Mouse (Mus musculus) forebrain, embryonic 12.5 days (tissue): Measurements from ENCODE around the gene Ttc33. TPM values are rescaled to one million over a fixed set of nuclear protein-coding genes. Genes with fewer than 3 reads are reported as not detected.

Source experiments
- ATAC-seq: fragments of 200-750 bp; cut with Nextera tagmentation; 2 replicates; pipeline ENCODE4 v1.8.0; 2017; ENCODE audit warnings: moderate TSS enrichment; ENCODE audit not compliant: low FRiP score
- H3K27ac ChIP-seq: fragments of 300-500 bp; sonication (generic); 2 replicates; pipeline ENCODE4 v1.5.1; 2016; ENCODE audit warnings: mild to moderate bottlenecking
- H3K27me3 ChIP-seq: fragments of 300-500 bp; sonication (generic); 2 replicates; pipeline ENCODE4 v1.6.1; 2016; ENCODE audit warnings: mild to moderate bottlenecking
- H3K36me3 ChIP-seq: fragments of 300-500 bp; sonication (generic); replicated peaks from 2 replicates; pipeline ENCODE4 v1.6.1; 2016; ENCODE audit warnings: mild to moderate bottlenecking
- H3K4me1 ChIP-seq: fragments of 300-500 bp; sonication (generic); 2 replicates; pipeline ENCODE4 v1.6.1; 2016
- H3K4me2 ChIP-seq: fragments of 300-500 bp; sonication (generic); 2 replicates; pipeline ENCODE4 v1.6.1; 2016; ENCODE audit warnings: mild to moderate bottlenecking, moderate library complexity
- H3K4me3 ChIP-seq: fragments of 300-500 bp; sonication (generic); replicated peaks from 2 replicates; pipeline ENCODE4 v1.5.1; 2016; ENCODE audit warnings: mild to moderate bottlenecking
- H3K9ac ChIP-seq: fragments of 300-500 bp; sonication (generic); 2 replicates; pipeline ENCODE4 v1.6.1; 2016; ENCODE audit warnings: mild to moderate bottlenecking
- H3K9me3 ChIP-seq: fragments of 300-500 bp; sonication (generic); 2 replicates; pipeline ENCODE4 v1.6.1; 2016
- WGBS: fragments of 180-500 bp; shearing (Covaris S2); methylation state at CpG from one replicate; pipeline ENCODE4 v1.1.7; 2016; 5-methylcytosine and 5-hydroxymethylcytosine counted together
- polyA plus RNA-seq: library from polyadenylated mRNA; unstranded; fragments of >200 nt; fragmentation: Nextera tagmentation; extraction: Ambion mirVana; gene quantifications from 2 replicates; pipeline ENCODE4 v1.2.1, GENCODE M21; 2016

Gene Ttc33
- polyA plus RNA-seq, 1 experiment from 2014 or later: 42.4 TPM

- no peak overlapping the region for H3K9ac ChIP-seq
- no peaks in the 10 kb centered on the region for H3K4me1 ChIP-seq
- no peaks in the 10 kb centered on the region for H3K9me3 ChIP-seq
- H3K36me3 ChIP-seq: no peaks in the 10 kb centered on the region
- H3K4me3 ChIP-seq: no peak overlapping the region
- H3K27ac ChIP-seq: no peak overlapping the region
- no peak for ATAC-seq
- 86% methylated on average over 4 of the region's 4 CpGs for WGBS
- no peak overlapping the region for H3K4me2 ChIP-seq
- peaks cover 13% of the 10 kb centered on the region for H3K27me3 ChIP-seq
Observed at GRCm38 (mm10) chr15:5250182-5250581, 64.9 kb downstream of the Ttc33 start.

- Histone ChIP-seq H3K4me1 (no peaks in the 10 kb centered on the region), H3K9me3 (no peaks in the 10 kb centered on the region), H3K4me3 (no peak overlapping the region), H3K4me2 (no peak overlapping the region), H3K9ac (no peak overlapping the region), H3K36me3 (no peaks in the 10 kb centered on the region), H3K27ac (no peak overlapping the region), H3K27me3 (no peaks in the 10 kb centered on the region)
- ATAC-seq: no peak; the same call in 1 of the 2 replicates
- 51% methylated on average over 5 of the region's 5 CpGs for WGBS
Observed at GRCm38 (mm10) chr15:5260183-5260582, 74.9 kb downstream of the Ttc33 start.

DNA sequence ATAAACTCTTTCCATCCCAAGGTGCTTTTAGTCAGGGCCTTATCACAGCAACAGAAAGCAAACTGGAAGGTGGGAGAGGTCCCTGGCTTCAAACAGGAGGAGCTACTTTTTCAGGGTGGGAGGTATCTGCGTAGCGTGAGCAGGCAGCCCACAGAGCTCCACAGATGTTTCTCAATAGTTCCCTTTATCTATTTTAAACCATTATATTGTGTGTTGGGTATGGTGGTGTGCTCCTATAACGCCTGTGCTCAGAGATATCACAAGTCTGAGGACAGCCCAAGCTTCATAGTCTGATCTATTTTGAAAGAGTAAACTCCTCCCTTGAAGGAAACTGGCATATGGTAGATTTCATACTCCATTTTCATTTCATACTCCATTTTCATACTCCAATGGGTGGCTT is 75.7 kb downstream of the Ttc33 start:
- Histone ChIP-seq H3K27me3 (no peaks in the 10 kb centered on the region), H3K9me3 (no peaks in the 10 kb centered on the region), H3K36me3 (no peaks in the 10 kb centered on the region), H3K4me3 (no peak overlapping the region), H3K4me1 (no peaks in the 10 kb centered on the region), H3K9ac (no peak overlapping the region), H3K4me2 (no peak overlapping the region), H3K27ac (no peak overlapping the region)
- ATAC-seq: no peak
- whole genome bisulfite sequencing: 88% methylated on average over 3 of the region's 3 CpGs

GRCm38 (mm10) chr15:5262095-5262667 is 76.9 kb downstream of the Ttc33 start:
- Histone ChIP-seq H3K4me1 (no peaks in the 10 kb centered on the region), H3K27me3 (no peaks in the 10 kb centered on the region), H3K4me3 (no peak overlapping the region), H3K27ac (no peak overlapping the region), H3K36me3 (no peaks in the 10 kb centered on the region), H3K4me2 (no peak overlapping the region), H3K9me3 (no peaks in the 10 kb centered on the region), H3K9ac (no peak overlapping the region)
- no peak for ATAC-seq
- WGBS: 93% methylated on average over 13 of the region's 13 CpGs

- Histone ChIP-seq H3K27me3 (no peaks in the 10 kb centered on the region), H3K4me2 (no peak overlapping the region), H3K27ac (no peak overlapping the region), H3K36me3 (no peaks in the 10 kb centered on the region), H3K4me3 (no peak overlapping the region), H3K9ac (no peak overlapping the region), H3K9me3 (no peaks in the 10 kb centered on the region), H3K4me1 (no peaks in the 10 kb centered on the region)
- no peak for ATAC-seq
- WGBS: 81% methylated on average over 10 of the region's 10 CpGs
Observed at GRCm38 (mm10) chr15:5262874-5263504, 77.7 kb downstream of the Ttc33 start.

DNA sequence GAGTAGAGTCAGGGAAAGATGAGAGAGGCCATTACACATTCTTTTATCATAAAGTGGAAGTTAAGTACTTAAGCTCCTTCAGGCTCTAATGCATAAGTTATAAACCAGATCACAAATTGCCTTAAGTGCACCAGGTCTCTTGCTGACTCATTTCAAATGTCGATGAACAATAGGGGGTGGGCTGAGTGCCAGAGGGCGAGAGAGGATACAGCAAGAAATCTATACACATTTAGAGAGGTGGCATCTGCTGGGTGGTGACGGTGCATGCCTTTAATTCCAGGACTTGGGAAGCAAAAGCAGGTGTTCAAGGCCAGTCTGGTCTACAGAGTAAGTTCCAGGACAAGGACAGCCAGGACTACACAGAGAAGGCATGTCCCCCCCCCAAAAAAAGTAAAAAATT is 80.8 kb downstream of the Ttc33 start:
- Histone ChIP-seq H3K9ac (no peak overlapping the region), H3K9me3 (no peaks in the 10 kb centered on the region), H3K4me2 (no peak overlapping the region), H3K4me1 (no peaks in the 10 kb centered on the region), H3K4me3 (no peak overlapping the region), H3K27me3 (no peaks in the 10 kb centered on the region), H3K36me3 (no peaks in the 10 kb centered on the region), H3K27ac (no peak overlapping the region)
- WGBS: 74% methylated on average over 3 of the region's 3 CpGs
- ATAC-seq: no peak

Other genes with a start within 250 kb of the Ttc33 start
- not detected in 2 replicates for gene C7, start 121.8 kb upstream of the Ttc33 start, polyA plus RNA-seq
- 0.45 and 1.1 TPM in 2 replicates for gene Card6, start 77.0 kb upstream of the Ttc33 start, polyA plus RNA-seq
- 475 and 476 TPM in 2 replicates for gene Rpl37, start 68.9 kb upstream of the Ttc33 start, polyA plus RNA-seq
- gene Prkaa1, start 41.7 kb upstream of the Ttc33 start, polyA plus RNA-seq: 14.7 and 14.9 TPM in 2 replicates
- gene Ptger4, start 58.7 kb downstream of the Ttc33 start, polyA plus RNA-seq: 0.82 and 0.84 TPM in 2 replicates